Mouse (Mus musculus): ENCODE measurements at regions not wholly inside any gene's neighbourhood (a gene's known extent, or its start where the extent isn't known, plus 50 kb on each side); places are given as distances from the start of the nearest gene placed in this dataset.

- no peak for ATAC-seq (ENCODE audit: low TSS enrichment)
Measured at GRCm38 (mm10) chr1:71904376-71904948, 251.5 kb upstream of the Fn1 start.

GRCm38 (mm10) chr1:71900106-71901074 lies 247.4 kb upstream of the Fn1 start:
- no peak for ATAC-seq (ENCODE audit: low TSS enrichment)

GRCm38 (mm10) chr1:71899128-71899527 lies 246.1 kb upstream of the Fn1 start:
- no peak for ATAC-seq (ENCODE audit: low TSS enrichment)

- peak; percentile 83 for ATAC-seq (ENCODE audit: low TSS enrichment)
Measured at GRCm38 (mm10) chr1:71898198-71898597, 245.2 kb upstream of the Fn1 start.

GRCm38 (mm10) chr1:71897464-71898051 lies 244.6 kb upstream of the Fn1 start:
- peak; percentile 86 for ATAC-seq (ENCODE audit: low TSS enrichment)

- no peak for ATAC-seq (ENCODE audit: low TSS enrichment)
Measured at GRCm38 (mm10) chr1:71896141-71896725, 243.2 kb upstream of the Fn1 start.

- ATAC-seq (ENCODE audit: low TSS enrichment): no peak
Measured at GRCm38 (mm10) chr1:71893636-71894035, 240.6 kb upstream of the Fn1 start.

GRCm38 (mm10) chr1:71887809-71888208 lies 234.8 kb upstream of the Fn1 start:
- ATAC-seq (ENCODE audit: low TSS enrichment): no peak

- ATAC-seq (ENCODE audit: low TSS enrichment): no peak
Measured at GRCm38 (mm10) chr1:71886903-71887302, 233.9 kb upstream of the Fn1 start.

- no peak for ATAC-seq (ENCODE audit: low TSS enrichment)
Measured at GRCm38 (mm10) chr1:71886233-71886632, 233.2 kb upstream of the Fn1 start.

- ATAC-seq (ENCODE audit: low TSS enrichment): no peak
Measured at GRCm38 (mm10) chr1:71881851-71882250, 228.9 kb upstream of the Fn1 start.

- no peak for ATAC-seq (ENCODE audit: low TSS enrichment)
Measured at GRCm38 (mm10) chr1:71881191-71881590, 228.2 kb upstream of the Fn1 start.

GRCm38 (mm10) chr1:71880480-71880879 lies 227.5 kb upstream of the Fn1 start:
- ATAC-seq (ENCODE audit: low TSS enrichment): no peak

- ATAC-seq (ENCODE audit: low TSS enrichment): no peak
Measured at GRCm38 (mm10) chr1:71876712-71877401, 223.9 kb upstream of the Fn1 start.

GRCm38 (mm10) chr1:71874037-71874436 lies 221.0 kb upstream of the Fn1 start:
- ATAC-seq (ENCODE audit: low TSS enrichment): no peak

GRCm38 (mm10) chr1:71865670-71866069 lies 212.7 kb upstream of the Fn1 start:
- ATAC-seq (ENCODE audit: low TSS enrichment): no peak

- no peak for ATAC-seq (ENCODE audit: low TSS enrichment)
Measured at GRCm38 (mm10) chr1:71864749-71865148, 211.7 kb upstream of the Fn1 start.

GRCm38 (mm10) chr1:71853212-71853611 lies 200.2 kb upstream of the Fn1 start:
- no peak for ATAC-seq (ENCODE audit: low TSS enrichment)

- no peak for ATAC-seq (ENCODE audit: low TSS enrichment)
Measured at GRCm38 (mm10) chr1:71851268-71851667, 198.3 kb upstream of the Fn1 start.

- ATAC-seq (ENCODE audit: low TSS enrichment): peak; percentile 93
Measured at GRCm38 (mm10) chr1:71848656-71849055, 195.7 kb upstream of the Fn1 start.

GRCm38 (mm10) chr1:71844938-71845685 lies 192.1 kb upstream of the Fn1 start:
- peak; percentile 88 for ATAC-seq (ENCODE audit: low TSS enrichment)
